Mouse (Mus musculus): ENCODE measurements around the gene Chrdl2.
"Not testable (repeated sequence)": the region's sequence is repeated elsewhere in the genome, so short reads cannot be mapped to it uniquely, and the experiment has no call there.

The Chrdl2 gene

GRCm38 (mm10) chr7:100005790-100006189 lies at the start of gene Chrdl2:
Gene Chrdl2 (plus strand): TSS chr7:100006172.
- in situ Hi-C loops (cut with MboI, MseI) = loop anchor here (10.0 kb wide), 1 partner anchor 1979 kb away; no protein-coding TSS in a partner anchor

DNA sequence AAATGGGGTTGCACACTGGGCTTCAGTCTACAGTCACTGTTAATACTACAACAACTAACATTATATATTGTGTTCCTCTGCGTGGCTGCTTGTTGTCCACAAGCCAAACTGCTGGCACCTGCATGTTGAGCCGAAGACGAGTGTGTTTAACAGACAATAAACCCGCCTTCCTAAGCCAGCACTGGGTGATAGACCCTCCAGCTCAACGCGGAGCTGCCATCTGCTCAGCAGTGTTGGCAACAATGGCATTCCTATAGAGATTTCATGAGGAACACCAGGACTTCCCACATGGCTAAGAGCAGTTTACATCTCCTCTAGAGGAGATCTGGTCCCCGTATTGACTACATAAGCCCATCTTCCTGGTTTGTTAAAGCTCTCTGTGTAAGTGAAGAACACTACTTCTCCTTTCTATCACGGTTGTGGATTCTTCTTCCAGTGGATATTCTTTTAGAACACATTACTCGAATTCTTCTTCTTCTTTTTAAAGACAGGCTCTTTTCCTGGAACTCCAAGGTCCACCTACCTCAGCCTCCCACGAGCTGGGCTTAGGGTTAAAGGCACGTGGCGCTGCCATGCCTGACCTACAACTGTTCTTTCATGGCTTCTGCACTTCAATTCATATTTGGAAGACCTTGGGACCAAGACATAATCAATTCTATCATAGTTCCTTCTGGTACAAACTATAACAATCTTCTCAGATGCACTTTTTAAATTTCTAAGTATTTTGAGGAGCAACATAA lies 48.6 kb upstream of the Chrdl2 start:
- in situ Hi-C loops (cut with MboI, MseI) = no loop called here

- in situ Hi-C loops (cut with MboI, MseI) = not testable (repeated sequence)
Observed at GRCm38 (mm10) chr7:99960571-99960970, 45.4 kb upstream of the Chrdl2 start.

DNA sequence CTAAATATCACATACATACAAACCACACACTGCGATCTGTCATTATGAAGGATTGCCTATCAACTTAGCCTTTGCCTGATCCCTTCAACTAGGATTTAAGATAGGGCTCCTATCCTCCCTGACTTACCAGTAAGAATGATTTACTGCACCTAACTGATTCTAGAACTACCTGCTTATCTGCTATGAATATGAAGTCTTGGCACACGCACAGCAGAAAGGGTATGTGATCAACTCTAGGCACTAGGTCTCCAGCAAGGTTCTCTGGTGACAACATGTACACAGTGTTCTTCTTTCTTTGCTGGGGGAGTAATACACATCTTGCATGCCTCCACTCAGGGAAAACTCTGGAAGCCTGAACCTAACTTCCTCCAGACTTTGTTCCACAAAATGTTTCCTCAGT lies 44.5 kb upstream of the Chrdl2 start:
- in situ Hi-C loops (cut with MboI, MseI) = no loop called here

- in situ Hi-C loops (cut with MboI, MseI) = no loop called here
Observed at GRCm38 (mm10) chr7:99962536-99963236, 43.3 kb upstream of the Chrdl2 start.

GRCm38 (mm10) chr7:99963237-99963860 lies 42.6 kb upstream of the Chrdl2 start:
- in situ Hi-C loops (cut with MboI, MseI) = no loop called here

DNA sequence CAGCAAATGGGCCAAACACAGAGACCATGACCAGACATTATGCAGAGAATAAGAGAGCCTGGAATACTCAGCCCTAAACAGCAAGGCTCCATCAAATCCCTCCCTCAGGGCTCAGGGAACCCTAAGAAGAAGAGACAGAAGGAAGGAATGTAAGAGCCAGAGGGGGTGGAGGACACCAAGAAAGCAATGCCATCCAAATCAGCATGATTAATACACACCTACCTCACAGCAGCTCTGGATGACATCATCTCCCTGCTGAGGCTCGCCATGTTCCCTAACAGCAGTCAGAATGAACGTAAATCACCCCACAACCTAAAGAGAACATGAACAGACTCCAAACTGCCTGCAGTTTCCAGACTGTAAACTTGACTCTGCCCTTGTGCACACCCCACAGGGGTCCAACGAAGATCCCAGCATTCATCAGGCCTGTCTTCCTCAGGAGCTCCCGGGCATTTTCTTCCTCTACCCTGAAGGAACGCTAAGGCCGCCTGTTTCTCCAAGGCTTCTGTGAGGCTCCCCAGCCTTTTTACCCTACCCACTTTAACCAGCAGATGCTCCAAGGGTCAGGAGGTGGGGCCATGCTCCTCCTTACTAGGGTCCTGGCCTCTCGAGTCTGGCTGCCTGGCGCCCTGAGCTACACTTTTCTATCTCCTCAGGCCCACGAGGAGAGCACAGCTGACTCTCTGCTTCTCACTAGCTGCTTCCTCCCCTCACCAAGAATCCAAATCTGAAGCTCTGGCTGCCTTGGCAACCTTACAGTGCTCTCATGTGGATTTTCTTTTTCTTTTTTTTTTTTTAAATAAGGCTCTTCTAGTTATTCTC lies 40.7 kb upstream of the Chrdl2 start:
- in situ Hi-C loops (cut with MboI, MseI) = no loop called here

- in situ Hi-C loops (cut with MboI, MseI) = no loop called here
Observed at GRCm38 (mm10) chr7:99966011-99966721, 39.8 kb upstream of the Chrdl2 start.

GRCm38 (mm10) chr7:99969151-99969550 lies 36.8 kb upstream of the Chrdl2 start:
- in situ Hi-C loops (cut with MboI, MseI) = no loop called here

DNA sequence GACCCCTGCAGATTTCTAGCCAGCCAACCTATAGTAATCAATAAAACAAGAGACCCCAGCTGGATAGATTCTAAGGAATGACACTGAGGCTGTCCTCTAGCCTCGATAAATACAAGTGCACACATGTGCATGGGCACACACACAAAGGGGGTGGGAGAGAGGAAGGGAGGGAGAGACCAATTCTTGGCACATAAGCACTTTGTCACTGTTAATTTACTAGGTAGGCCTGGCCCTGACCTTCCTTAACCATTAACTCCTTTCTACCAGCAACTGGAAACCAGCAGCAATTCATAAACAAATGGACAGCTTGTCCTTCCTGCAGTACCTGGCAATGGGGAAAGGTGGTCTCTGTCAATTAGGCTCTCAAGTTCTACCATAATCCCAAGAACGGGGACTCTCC lies 34.0 kb upstream of the Chrdl2 start:
- in situ Hi-C loops (cut with MboI, MseI) = no loop called here

- in situ Hi-C loops (cut with MboI, MseI) = not testable (repeated sequence)
Observed at GRCm38 (mm10) chr7:99972912-99973311, 33.1 kb upstream of the Chrdl2 start.

- in situ Hi-C loops (cut with MboI, MseI) = no loop called here
Observed at GRCm38 (mm10) chr7:99974208-99974970, 31.6 kb upstream of the Chrdl2 start.

DNA sequence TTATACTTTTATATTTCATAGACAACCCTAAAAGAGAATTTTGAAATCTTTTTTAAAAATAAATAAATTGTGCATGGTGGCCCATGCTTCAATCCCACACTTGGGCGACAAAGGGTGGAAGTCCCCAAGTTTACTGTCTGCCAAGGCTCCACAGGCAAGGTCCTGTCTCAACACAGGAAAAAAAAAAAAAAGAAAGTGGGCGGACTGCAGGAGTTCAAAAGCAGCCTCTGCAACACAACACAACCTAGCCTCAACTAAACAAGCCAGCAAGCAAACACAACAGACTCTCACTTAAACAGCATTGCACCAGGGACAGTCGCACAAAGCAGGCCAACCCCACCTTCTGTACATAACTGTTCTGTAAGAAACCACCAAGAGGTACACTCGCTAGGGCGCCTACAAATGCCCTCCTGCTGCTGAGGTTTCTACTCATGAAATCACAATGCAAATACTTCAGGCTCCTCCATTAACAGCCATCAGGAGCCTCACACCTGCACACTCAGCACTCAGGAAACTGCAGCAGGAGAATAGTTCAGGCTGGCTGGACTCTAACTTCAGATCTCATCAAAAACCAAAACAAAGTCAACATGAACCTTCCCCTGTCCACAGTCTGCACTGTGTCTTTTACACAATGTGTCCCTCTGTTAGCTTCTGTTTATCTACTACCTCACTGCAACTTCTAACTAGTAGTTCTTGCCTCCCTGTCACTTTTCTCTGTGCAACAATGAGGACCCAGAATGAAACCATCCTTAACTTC lies 30.0 kb upstream of the Chrdl2 start:
- in situ Hi-C loops (cut with MboI, MseI) = loop anchor here (5.0 kb wide), 1 partner anchor 99 kb away; no protein-coding TSS in a partner anchor

GRCm38 (mm10) chr7:99978041-99978440 lies 27.9 kb upstream of the Chrdl2 start:
- in situ Hi-C loops (cut with MboI, MseI) = loop anchor here (5.0 kb wide), 1 partner anchor 101 kb away; no protein-coding TSS in a partner anchor

GRCm38 (mm10) chr7:99979081-99979480 lies 26.9 kb upstream of the Chrdl2 start:
- in situ Hi-C loops (cut with MboI, MseI) = loop anchor here (5.0 kb wide), 1 partner anchor 102 kb away; no protein-coding TSS in a partner anchor

DNA sequence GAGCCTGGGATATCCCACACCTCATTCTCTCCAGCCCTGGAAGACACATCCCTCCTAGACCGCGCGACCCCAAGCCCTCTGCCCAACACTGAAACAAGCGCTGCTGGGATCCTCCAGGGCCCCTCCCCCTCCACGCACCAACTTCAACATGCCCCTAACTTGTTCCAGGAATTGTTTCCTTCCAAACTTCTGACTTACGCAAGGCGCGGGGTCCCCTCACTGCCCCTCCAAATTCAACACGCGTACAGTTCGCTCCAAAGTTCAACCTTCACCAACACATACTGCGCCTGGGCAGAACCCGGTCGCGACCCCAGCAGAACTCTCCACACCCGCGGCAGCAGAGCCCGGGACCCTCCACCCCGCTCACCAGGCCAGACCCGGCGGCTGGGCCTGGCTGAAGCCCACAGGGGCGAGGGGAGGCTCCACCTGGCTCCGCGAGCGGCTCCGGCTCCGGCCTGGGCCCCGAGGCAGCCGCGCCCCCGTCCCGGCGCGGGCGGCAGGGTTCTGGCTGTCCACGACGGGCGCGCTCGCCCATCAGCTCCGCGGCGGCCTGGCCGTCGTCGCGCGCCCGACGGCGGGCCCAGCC lies 26.3 kb upstream of the Chrdl2 start:
- in situ Hi-C loops (cut with MboI, MseI) = loop anchor here (5.0 kb wide), 1 partner anchor 102 kb away; no protein-coding TSS in a partner anchor

DNA sequence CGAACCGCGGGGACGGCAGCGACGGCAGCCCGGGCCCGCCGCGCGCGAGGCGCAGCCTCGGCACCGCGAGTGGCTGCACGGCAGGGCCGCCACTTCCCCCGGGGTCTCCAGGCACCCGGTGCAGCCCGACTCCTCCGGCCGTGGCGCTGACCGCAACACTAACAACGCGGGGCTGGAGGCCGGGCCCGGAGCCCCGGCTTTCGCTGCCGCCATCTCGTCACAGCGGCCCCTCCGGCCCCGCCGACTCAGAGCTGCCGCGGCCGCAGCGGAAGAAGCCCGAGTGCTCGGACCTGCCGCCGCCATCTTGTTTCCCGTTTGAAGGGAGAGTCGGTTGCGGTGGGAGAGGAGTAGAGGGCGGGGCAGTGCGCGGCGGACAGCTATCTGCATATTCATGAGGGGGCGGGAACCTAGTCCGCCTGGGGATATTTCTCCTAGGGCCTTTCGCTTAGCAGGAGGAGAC lies 25.8 kb upstream of the Chrdl2 start, which contains the start of gene Rnf169:
Gene Rnf169 (minus strand): TSS at position 317 of the 460 bp plus-strand sequence.
- in situ Hi-C loops (cut with MboI, MseI) = no loop called here

DNA sequence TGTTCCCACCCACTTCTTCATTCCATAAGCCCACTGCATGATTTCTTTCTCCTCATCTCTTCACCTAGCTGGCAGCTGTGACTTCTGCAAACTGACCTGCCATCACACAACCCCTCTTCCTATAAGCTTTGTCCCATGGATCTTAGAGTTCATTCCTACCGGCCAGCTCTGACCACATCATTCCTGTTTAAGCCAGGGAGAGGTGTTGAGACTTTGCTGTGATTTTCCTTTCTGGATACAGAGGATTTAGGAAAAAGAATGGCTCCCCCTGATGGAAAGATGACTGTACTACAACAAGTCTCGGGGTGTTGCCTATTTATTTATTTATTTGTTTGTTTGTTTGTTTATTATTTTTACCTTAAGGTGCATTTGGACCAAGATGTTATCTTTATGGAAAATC lies 24.7 kb upstream of the Chrdl2 start:
- in situ Hi-C loops (cut with MboI, MseI) = no loop called here

Measured in regulatory T cell (primary cell).